8 mouse cellular contexts compared by ENCODE assay signal in the genomic region with DNA sequence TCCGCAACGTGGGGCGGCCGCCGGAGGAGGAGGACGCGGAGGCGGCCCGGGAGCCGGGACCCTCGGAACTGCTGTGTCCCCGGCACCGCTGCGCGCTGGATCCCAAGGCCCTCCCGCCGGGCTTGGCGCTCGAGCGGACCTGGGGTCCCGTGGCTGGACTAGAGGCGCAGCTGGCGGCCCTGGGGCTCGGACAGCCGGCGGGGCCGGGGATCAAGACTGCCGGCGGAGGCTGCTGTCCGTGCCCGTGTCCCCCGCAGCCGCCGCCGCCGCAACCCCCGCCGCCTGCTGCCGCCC. TPM values are rescaled to one million over a fixed set of nuclear protein-coding genes. Genes with fewer than 3 reads are reported as not detected.
DNase-seq lines count a peak whose midpoint lies in the region; ATAC-seq and TF ChIP-seq lines count a peak whose summit lies in the region.

No protein-coding gene starts in this region.

- H3K27me3 ChIP-seq in CH12.LX (replicated peaks): no peaks in the 10 kb centered on the region
- H3K27me3 ChIP-seq in hindbrain, embryonic 12.5 days: no peaks in the 10 kb centered on the region
- no peaks in the 10 kb centered on the region for H3K27me3 ChIP-seq in liver, embryonic 15.5 days

- H3K9me3 ChIP-seq in CH12.LX (replicated peaks; ENCODE audit: low read length): no peaks in the 10 kb centered on the region
- no peaks in the 10 kb centered on the region for H3K9me3 ChIP-seq in hindbrain, embryonic 12.5 days (replicated peaks)
- no peaks in the 10 kb centered on the region for H3K9me3 ChIP-seq in liver, embryonic 15.5 days (replicated peaks)

- ATAC-seq in hindbrain, embryonic 12.5 days (ENCODE audit: low FRiP score): peak; percentile 62
- ATAC-seq in liver, embryonic 15.5 days (ENCODE audit: insufficient read depth): peak; percentile 26; the same call in 1 of the 2 replicates

- peaks cover 7 to 33% of the 10 kb centered on the region in 2 experiments for H3K4me1 ChIP-seq in CH12.LX (ENCODE audit: control insufficient read depth in 1 of 2, insufficient read depth in 2 of 2)
- peaks cover 32% of the 10 kb centered on the region for H3K4me1 ChIP-seq in hindbrain, embryonic 12.5 days
- peaks cover 45% of the 10 kb centered on the region for H3K4me1 ChIP-seq in liver, embryonic 15.5 days (replicated peaks)

- TF ChIP-seq EP300 in CH12.LX (IDR thresholded peaks at IDR 0.05; ENCODE audit: low read length): no peak

- peak overlapping the region; percentile 96 for H3K9ac ChIP-seq in CH12.LX (ENCODE audit: insufficient read depth, low read depth)
- peak overlapping the region; percentile 97 for H3K9ac ChIP-seq in hindbrain, embryonic 12.5 days
- H3K9ac ChIP-seq in liver, embryonic 15.5 days: peak overlapping the region; percentile 99

- in situ Hi-C loops in CH12.LX (cut with MboI; ENCODE audit: low pct_ligation_motif_present, low pct_unique_long_range_greater_than_20kb, low sequenced_read_pairs): loop anchor here (5.0 kb wide), 1 partner anchor 35 kb away; no protein-coding TSS in a partner anchor

- dilution Hi-C loops in CH12.LX (cut with MboI; ENCODE audit: extremely low pct_ligation_motif_present, extremely low pct_unique_long_range_greater_than_20kb, low sequenced_read_pairs): no loop called here

- H3K79me2 ChIP-seq in CH12.LX (replicated peaks; ENCODE audit: control insufficient read depth, extremely low read depth, insufficient read depth, poor library complexity, severe bottlenecking): peaks cover 28% of the 10 kb centered on the region

- intact Hi-C loops in heart, postnatal 10 days (cut with DNase I): loop anchor here (5.0 kb wide), 1 partner anchor 105 kb away; no protein-coding TSS in a partner anchor

- H3K27ac ChIP-seq in CH12.LX (ENCODE audit: insufficient read depth, low read depth): no peak overlapping the region
- H3K27ac ChIP-seq in hindbrain, embryonic 12.5 days: peak overlapping the region; percentile 90
- peak overlapping the region; percentile 85 for H3K27ac ChIP-seq in liver, embryonic 15.5 days (replicated peaks)

- no peak for TF ChIP-seq RAD21 in CH12.LX (IDR thresholded peaks at IDR 0.05; ENCODE audit: low read depth, low read length)

- DNase-seq in heart, adult 9 months (ENCODE audit: low spot score in 2 of 2): peak; percentile 19 to 47
- DNase-seq in heart, postnatal 10 days: no peak
- DNase-seq in CH12.LX (ENCODE audit: extremely low read depth): peak; percentile 23
- DNase-seq in embryo, embryonic 9.5 days (ENCODE audit: extremely low spot score): peak; percentile 41
- DNase-seq in right cerebral cortex, postnatal 14 days: peak; percentile 43
- no peak for DNase-seq in adrenal gland, postnatal 25 days

- TF ChIP-seq POLR2A in CH12.LX (IDR thresholded peaks at IDR 0.05; ENCODE audit: low read depth, low read length): no peak

- TF ChIP-seq CTCF in CH12.LX (conservative IDR thresholded peaks at IDR 0.05 in 1 of 2, IDR thresholded peaks at IDR 0.05 in 1 of 2; ENCODE audit: low read depth in 2 of 2, low read length in 2 of 2): no peak

- H3K4me3 ChIP-seq in CH12.LX (replicated peaks in 1 of 3; ENCODE audit: low read depth in 2 of 3, low read length in 2 of 3, poor library complexity in 1 of 3): peak overlapping the region; percentile 83 to 91 (median 85)
- peak overlapping the region; percentile 77 for H3K4me3 ChIP-seq in hindbrain, embryonic 12.5 days
- H3K4me3 ChIP-seq in liver, embryonic 15.5 days (replicated peaks): peak overlapping the region; percentile 97

- peaks cover 0 to 10% of the 10 kb centered on the region in 2 experiments for H3K36me3 ChIP-seq in CH12.LX (replicated peaks in 1 of 2; ENCODE audit: control insufficient read depth in 1 of 2, insufficient read depth in 1 of 2, low read length in 1 of 2)
- H3K36me3 ChIP-seq in hindbrain, embryonic 12.5 days: no peaks in the 10 kb centered on the region
- H3K36me3 ChIP-seq in liver, embryonic 15.5 days (replicated peaks): 0 out of 2 replicates have a peak, but pooled peaks cover 5% of the 10 kb centered on the region

- peak overlapping the region; percentile 88 for H3K4me2 ChIP-seq in CH12.LX (ENCODE audit: insufficient read depth, low read depth, poor library complexity, severe bottlenecking)
- H3K4me2 ChIP-seq in hindbrain, embryonic 12.5 days (replicated peaks): peak overlapping the region; percentile 89
- H3K4me2 ChIP-seq in liver, embryonic 15.5 days: peak overlapping the region; percentile 98

- 1% methylated on average over 33 of the region's 39 CpGs for WGBS in hindbrain, embryonic 12.5 days
- WGBS in liver, embryonic 15.5 days (ENCODE audit: insufficient replicate concordance): 0% methylated on average over 35 of the region's 39 CpGs

TF ChIP-seq in CH12.LX, 34 proteins besides CTCF, POLR2A, EP300 and RAD21:
- no peak for TF ChIP-seq MEF2A (IDR thresholded peaks at IDR 0.05; ENCODE audit: borderline replicate concordance, low read depth, low read length)
- 0 out of 2 replicates have a peak, but pooled peaks have one; percentile 9 for TF ChIP-seq MXI1 (IDR thresholded peaks at IDR 0.05; ENCODE audit: low read depth, low read length)
- TF ChIP-seq HCFC1 (IDR thresholded peaks at IDR 0.05; ENCODE audit: low read depth, low read length): no peak
- no peak for TF ChIP-seq MAFK (IDR thresholded peaks at IDR 0.05; ENCODE audit: insufficient replicate concordance, low read length)
TF ChIP-seq in CH12.LX: peak in this region for 1.

RNA-seq across cellular contexts. Expression of gene Socs7, which starts 0.2 kb away (rescaled TPM):
- 10 to 100 TPM; 19.9 to 20.2 TPM for total RNA-seq in heart, postnatal 10 days (2021)
- total RNA-seq in CH12.LX (2012; rRNA removed): 17.0 and 17.4 TPM in 2 replicates
- total RNA-seq in CH12.LX (2014; rRNA removed): 10.2 and 11.9 TPM in 2 replicates
- polyA plus RNA-seq in CH12.LX (2012; ENCODE audit: insufficient read length, low read depth): 14.2 and 15.1 TPM in 2 replicates
- polyA plus RNA-seq in hindbrain, embryonic 12.5 days (2016; fragmentation: Nextera tagmentation; extraction: Ambion mirVana): 7.0 and 9.1 TPM in 2 replicates
- polyA plus RNA-seq in liver, embryonic 15.5 days (2015; fragmentation: Nextera tagmentation; extraction: Ambion mirVana): 1.1 and 1.3 TPM in 2 replicates
- 21.0 and 27.5 TPM in 2 replicates for total RNA-seq in adrenal gland, postnatal 25 days (2021)

RNA-seq across cellular contexts. Expression of gene Gpr179, which starts 10.7 kb away (rescaled TPM):
- total RNA-seq in heart, postnatal 10 days (2021): under 1 TPM; 0.02 to 0.05 TPM
- 0.04 and 0.08 TPM in 2 replicates for total RNA-seq in CH12.LX (2012; rRNA removed)
- total RNA-seq in CH12.LX (2014; rRNA removed): not detected in 2 replicates
- polyA plus RNA-seq in CH12.LX (2012; ENCODE audit: insufficient read length, low read depth): 0.03 and 0.05 TPM in 2 replicates
- 0.17 and 0.22 TPM in 2 replicates for polyA plus RNA-seq in hindbrain, embryonic 12.5 days (2016; fragmentation: Nextera tagmentation; extraction: Ambion mirVana)
- 0.01 TPM in 1 of 2 replicates, not detected in the other for polyA plus RNA-seq in liver, embryonic 15.5 days (2015; fragmentation: Nextera tagmentation; extraction: Ambion mirVana)
- total RNA-seq in adrenal gland, postnatal 25 days (2021): 1.8 and 4.7 TPM in 2 replicates

RNA-seq across cellular contexts. Expression of gene Mrpl45, which starts 47.1 kb away (rescaled TPM):
- total RNA-seq in heart, postnatal 10 days (2021): 10 to 100 TPM; 44.1 to 51.8 TPM
- total RNA-seq in CH12.LX (2012; rRNA removed) (101 and 106 TPM in 2 replicates), CH12.LX (2014; rRNA removed) (153 and 158 TPM in 2 replicates)
- 123 and 124 TPM in 2 replicates for polyA plus RNA-seq in CH12.LX (2012; ENCODE audit: insufficient read length, low read depth)
- polyA plus RNA-seq in hindbrain, embryonic 12.5 days (2016; fragmentation: Nextera tagmentation; extraction: Ambion mirVana): 44.9 and 45.6 TPM in 2 replicates
- polyA plus RNA-seq in liver, embryonic 15.5 days (2015; fragmentation: Nextera tagmentation; extraction: Ambion mirVana): 21.4 and 24.4 TPM in 2 replicates
- 25.9 and 31.6 TPM in 2 replicates for total RNA-seq in adrenal gland, postnatal 25 days (2021)

RNA-seq across cellular contexts. Expression of gene Arhgap23, which starts 52.7 kb away (rescaled TPM):
- 10 to 100 TPM; 34.4 to 34.7 TPM for total RNA-seq in heart, postnatal 10 days (2021)
- total RNA-seq in CH12.LX (2012; rRNA removed) (2.1 and 4.2 TPM in 2 replicates), CH12.LX (2014; rRNA removed) (0.89 and 1.2 TPM in 2 replicates)
- 4.9 and 5.6 TPM in 2 replicates for polyA plus RNA-seq in CH12.LX (2012; ENCODE audit: insufficient read length, low read depth)
- polyA plus RNA-seq in hindbrain, embryonic 12.5 days (2016; fragmentation: Nextera tagmentation; extraction: Ambion mirVana): 9.3 and 10.0 TPM in 2 replicates
- 6.6 and 9.4 TPM in 2 replicates for polyA plus RNA-seq in liver, embryonic 15.5 days (2015; fragmentation: Nextera tagmentation; extraction: Ambion mirVana)
- total RNA-seq in adrenal gland, postnatal 25 days (2021): 29.5 and 37.8 TPM in 2 replicates

Comparison
In these comparisons a context has a peak if more than half of its experiments do, and no peak if none do; other contexts are left out.
1. DNase-seq: peak in heart, adult 9 months (2 of 2), CH12.LX (single experiment), embryo, embryonic 9.5 days (single experiment) and right cerebral cortex, postnatal 14 days (single experiment); none in heart, postnatal 10 days (0 of 2) and adrenal gland, postnatal 25 days (single experiment).
2. Peak in every context shown above with its lines, with median percentiles within 50 percentile points of each other: H3K4me2 ChIP-seq, H3K4me3 ChIP-seq and H3K9ac ChIP-seq.